Mouse (Mus musculus) hematopoietic stem cell, adult 5-6 weeks (primary cell): Measurements from ENCODE around the gene Tram2. TPM values are rescaled to one million over a fixed set of nuclear protein-coding genes. Genes with fewer than 3 reads are reported as not detected.

ENCODE experiments used
- total RNA-seq: library from RNA; stranded (forward); fragments of 172-1452, 232-1000 nt; gene quantifications from 2 replicates; pipeline ENCODE4 v1.2.3, GENCODE M21; 2017

The Tram2 gene
- total RNA-seq, 1 experiment from 2014 or later: 1.9 TPM

Other genes starting within 250 kb of the Tram2 start
- 8.0 and 12.8 TPM in 2 replicates for gene Paqr8, start 188.6 kb downstream of the Tram2 start, total RNA-seq
- gene Efhc1, start 127.6 kb downstream of the Tram2 start, total RNA-seq: 0.79 TPM in 1 of 2 replicates, not detected in the other
- gene Tmem14a, start 139.3 kb upstream of the Tram2 start, total RNA-seq: 2.4 and 9.8 TPM in 2 replicates
- 1.6 TPM in 1 of 2 replicates, not detected in the other for gene Gsta3, start 161.4 kb upstream of the Tram2 start, total RNA-seq